Mouse (Mus musculus) liver, embryonic 16.5 days (tissue): ENCODE measurements around the gene Slc9a7. TPM values are rescaled to one million over a fixed set of nuclear protein-coding genes. Genes with fewer than 3 reads are reported as not detected.

ENCODE experiments used
- ATAC-seq: fragments of 200-750 bp; cut with Nextera tagmentation; 2 replicates; pipeline ENCODE4 v1.8.0; 2017; ENCODE audit warnings: low read depth, mild to moderate bottlenecking, moderate number of reproducible peaks, moderate library complexity
- H3K27ac ChIP-seq: fragments of 300-500 bp; sonication (generic); 2 replicates; pipeline ENCODE4 v1.5.1; 2014; ENCODE audit warnings: mild to moderate bottlenecking, low read length
- H3K27me3 ChIP-seq: fragments of 300-500 bp; sonication (generic); 2 replicates; pipeline ENCODE4 v1.6.1; 2014; ENCODE audit warnings: low read depth, low read length, mixed read lengths; ENCODE audit not compliant: control insufficient read depth, insufficient read depth
- H3K36me3 ChIP-seq: fragments of 300-500 bp; sonication (generic); 2 replicates; pipeline ENCODE4 v1.6.1; 2014; ENCODE audit warnings: mild to moderate bottlenecking; ENCODE audit not compliant: control insufficient read depth, insufficient read depth
- H3K4me1 ChIP-seq: fragments of 300-500 bp; sonication (generic); 2 replicates; pipeline ENCODE4 v1.6.1; 2014; ENCODE audit warnings: low read depth, low read length, mixed read lengths; ENCODE audit not compliant: control insufficient read depth
- H3K4me2 ChIP-seq: fragments of 300-500 bp; sonication (generic); 2 replicates; pipeline ENCODE4 v1.6.1; 2014; ENCODE audit warnings: low read depth, low read length, mixed read lengths
- H3K4me3 ChIP-seq: fragments of 300-500 bp; sonication (generic); 2 replicates; pipeline ENCODE4 v1.5.1; 2014; ENCODE audit warnings: low read depth, mild to moderate bottlenecking, low read length
- H3K9ac ChIP-seq: fragments of 300-500 bp; sonication (generic); 2 replicates; pipeline ENCODE4 v1.6.1; 2014; ENCODE audit warnings: low read depth, low read length
- H3K9me3 ChIP-seq: fragments of 300-500 bp; sonication (generic); replicated peaks from 2 replicates; pipeline ENCODE4 v1.6.1; 2016; ENCODE audit warnings: low read length; ENCODE audit not compliant: control insufficient read depth
- WGBS: fragments of 180-500 bp; shearing (Covaris S2); extraction: QIAGEN DNeasy Blood & Tissue Kit; methylation state at CpG from one replicate; pipeline ENCODE4 v1.1.7; 2014; ENCODE audit not compliant: insufficient replicate concordance; 5-methylcytosine and 5-hydroxymethylcytosine counted together
- polyA plus RNA-seq: library from polyadenylated mRNA; unstranded; fragments of >200 nt; fragmentation: Nextera tagmentation; extraction: Ambion mirVana; gene quantifications from 2 replicates; pipeline ENCODE4 v1.2.1, GENCODE M21; 2015

Slc9a7 gene
- polyA plus RNA-seq, 1 experiment from 2014 or later = 0.63 TPM

DNA sequence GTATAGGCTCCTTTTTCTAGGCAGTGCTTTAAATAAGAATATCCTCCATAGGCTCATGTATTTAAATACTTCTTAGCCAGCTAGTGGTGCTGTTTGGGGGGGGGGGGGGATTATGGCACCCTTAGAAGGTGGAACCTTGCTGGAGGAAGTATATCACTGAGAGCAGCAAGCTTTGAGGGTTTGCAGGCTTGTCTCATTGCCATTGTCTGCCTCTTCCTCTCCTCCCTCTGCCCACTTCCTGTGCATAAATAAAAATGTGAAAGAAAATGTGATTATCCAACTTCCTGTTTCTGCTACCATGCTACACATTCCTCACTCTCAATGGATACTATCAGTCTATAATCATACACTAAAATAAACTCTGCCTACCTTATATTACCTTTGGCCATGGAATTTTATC lies 123.2 kb downstream of the Slc9a7 start:
- no peaks in the 10 kb centered on the region for H3K27me3 ChIP-seq
- no peak overlapping the region for H3K4me3 ChIP-seq
- H3K4me2 ChIP-seq = no peak overlapping the region
- no peak overlapping the region for H3K27ac ChIP-seq
- no peaks in the 10 kb centered on the region for H3K9me3 ChIP-seq
- H3K9ac ChIP-seq = no peak overlapping the region
- H3K4me1 ChIP-seq = no peaks in the 10 kb centered on the region
- no peak for ATAC-seq
- H3K36me3 ChIP-seq = no peaks in the 10 kb centered on the region

DNA sequence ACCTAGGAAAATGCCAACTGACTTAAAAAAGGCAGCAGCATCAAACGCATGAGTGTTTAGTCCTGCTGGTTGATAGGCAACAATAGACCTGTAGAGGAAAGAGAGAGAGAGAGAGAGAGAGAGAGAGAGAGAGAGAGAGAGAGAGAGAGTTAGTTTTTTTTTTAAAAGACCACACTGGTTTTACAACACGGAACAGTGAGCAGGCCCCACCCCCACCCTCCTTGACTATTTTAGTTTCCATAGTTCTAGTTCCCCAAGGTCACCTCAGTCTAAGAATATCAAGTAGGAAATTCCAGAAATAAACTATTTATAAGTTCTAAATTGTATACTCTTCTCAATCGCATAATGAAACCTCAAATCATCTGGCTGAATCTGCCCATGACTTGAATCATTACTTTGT lies 126.6 kb downstream of the Slc9a7 start:
- no peak for ATAC-seq
- Histone ChIP-seq H3K4me2 (no peak overlapping the region), H3K9me3 (no peaks in the 10 kb centered on the region), H3K36me3 (no peaks in the 10 kb centered on the region), H3K4me1 (no peaks in the 10 kb centered on the region), H3K27me3 (no peaks in the 10 kb centered on the region), H3K4me3 (no peak overlapping the region), H3K27ac (no peak overlapping the region), H3K9ac (no peak overlapping the region)
- WGBS = 49% methylated on average over 3 of the region's 3 CpGs

- 16% methylated on average over 4 of the region's 4 CpGs for WGBS
- ATAC-seq = no peak
- Histone ChIP-seq H3K9ac (no peak overlapping the region), H3K27ac (no peak overlapping the region), H3K4me2 (no peak overlapping the region), H3K4me3 (no peak overlapping the region), H3K4me1 (no peaks in the 10 kb centered on the region), H3K27me3 (no peaks in the 10 kb centered on the region), H3K36me3 (no peaks in the 10 kb centered on the region), H3K9me3 (no peaks in the 10 kb centered on the region)
Observed at GRCm38 (mm10) chrX:20162322-20162711, 129.3 kb downstream of the Slc9a7 start.

DNA sequence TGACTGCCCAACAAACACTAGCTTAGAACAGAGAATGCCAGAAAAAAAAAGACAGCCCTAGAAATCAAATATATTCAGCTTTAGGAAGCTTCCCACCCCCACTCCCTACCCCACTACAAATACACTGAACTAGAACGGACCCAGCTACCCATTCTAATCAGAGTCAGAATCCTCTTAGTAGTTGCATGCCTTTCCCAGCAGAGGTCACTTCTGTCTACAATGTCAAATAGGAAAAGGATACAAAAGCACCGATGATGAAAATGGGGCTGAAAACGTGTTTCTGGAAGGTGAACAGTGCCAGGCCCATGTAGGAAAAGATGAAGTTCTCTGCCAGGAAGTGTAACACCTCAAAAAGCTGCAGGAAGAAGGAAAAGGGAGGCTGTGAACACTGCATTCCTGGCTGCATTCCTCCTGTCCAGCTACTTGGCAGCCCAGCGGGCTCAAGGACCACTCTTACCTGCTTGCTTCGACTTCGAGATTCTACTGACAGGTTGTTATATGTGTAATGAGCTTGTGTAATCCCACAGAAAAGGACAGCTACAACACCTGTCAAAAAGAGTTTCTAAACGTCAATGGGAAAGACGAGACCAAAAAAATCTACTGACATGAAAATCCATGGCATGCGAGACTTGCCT lies 129.8 kb downstream of the Slc9a7 start:
- no peak overlapping the region for H3K9ac ChIP-seq
- WGBS = 38% methylated on average over 9 of the region's 9 CpGs
- H3K4me2 ChIP-seq = no peak overlapping the region
- no peaks in the 10 kb centered on the region for H3K4me1 ChIP-seq
- no peaks in the 10 kb centered on the region for H3K9me3 ChIP-seq
- H3K36me3 ChIP-seq = no peaks in the 10 kb centered on the region
- ATAC-seq = no peak
- H3K4me3 ChIP-seq = no peak overlapping the region
- H3K27ac ChIP-seq = no peak overlapping the region
- H3K27me3 ChIP-seq = no peaks in the 10 kb centered on the region

- no peak for ATAC-seq
- Histone ChIP-seq H3K4me2 (no peak overlapping the region), H3K27ac (no peak overlapping the region), H3K4me1 (no peaks in the 10 kb centered on the region), H3K9me3 (no peaks in the 10 kb centered on the region), H3K4me3 (no peak overlapping the region), H3K27me3 (no peaks in the 10 kb centered on the region), H3K36me3 (no peaks in the 10 kb centered on the region), H3K9ac (no peak overlapping the region)
- WGBS = 61% methylated on average over 1 of the region's 1 CpGs
Observed at GRCm38 (mm10) chrX:20160301-20160700, 131.3 kb downstream of the Slc9a7 start.

GRCm38 (mm10) chrX:20157519-20157918 lies 134.1 kb downstream of the Slc9a7 start:
- H3K9me3 ChIP-seq = no peaks in the 10 kb centered on the region
- H3K36me3 ChIP-seq = no peaks in the 10 kb centered on the region
- no peak overlapping the region for H3K4me2 ChIP-seq
- H3K27ac ChIP-seq = no peak overlapping the region
- no peak overlapping the region for H3K4me3 ChIP-seq
- H3K4me1 ChIP-seq = no peaks in the 10 kb centered on the region
- no peaks in the 10 kb centered on the region for H3K27me3 ChIP-seq
- WGBS = 14% methylated on average over 2 of the region's 2 CpGs
- no peak overlapping the region for H3K9ac ChIP-seq
- ATAC-seq = no peak

- no peak for ATAC-seq
- H3K4me1 ChIP-seq = no peaks in the 10 kb centered on the region
- no peaks in the 10 kb centered on the region for H3K27me3 ChIP-seq
- H3K9ac ChIP-seq = no peak overlapping the region
- H3K9me3 ChIP-seq = no peaks in the 10 kb centered on the region
- whole genome bisulfite sequencing = 52% methylated on average over 1 of the region's 1 CpGs
- H3K36me3 ChIP-seq = no peaks in the 10 kb centered on the region
- H3K4me2 ChIP-seq = no peak overlapping the region
- no peak overlapping the region for H3K27ac ChIP-seq
- H3K4me3 ChIP-seq = no peak overlapping the region
Observed at GRCm38 (mm10) chrX:20129466-20129865, 162.1 kb downstream of the Slc9a7 start.

GRCm38 (mm10) chrX:20128951-20129350 lies 162.7 kb downstream of the Slc9a7 start:
- no peak for ATAC-seq
- no peak overlapping the region for H3K4me3 ChIP-seq

DNA sequence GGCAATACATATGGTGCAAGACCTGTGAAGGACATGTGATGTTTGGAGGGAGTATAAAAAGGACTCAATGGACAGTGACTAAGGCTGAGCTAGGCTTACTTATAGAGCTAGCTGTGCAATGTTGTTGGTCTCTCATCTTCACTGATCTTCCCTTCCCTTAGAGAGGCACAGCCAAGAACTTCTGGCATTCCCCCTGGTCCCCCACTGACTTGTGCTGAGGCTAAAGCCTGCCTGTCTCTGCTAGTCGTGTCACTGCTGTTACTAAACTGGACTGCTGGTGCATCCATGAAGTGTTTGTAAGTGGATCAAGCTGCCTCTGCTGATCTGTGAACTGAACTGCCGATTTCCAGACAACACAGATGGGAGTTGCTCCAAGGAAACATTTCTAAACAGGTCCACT lies 166.1 kb downstream of the Slc9a7 start:
- no peak overlapping the region for H3K4me2 ChIP-seq
- no peak overlapping the region for H3K27ac ChIP-seq
- no peaks in the 10 kb centered on the region for H3K4me1 ChIP-seq
- H3K9ac ChIP-seq = no peak overlapping the region
- no peaks in the 10 kb centered on the region for H3K9me3 ChIP-seq
- WGBS = 56% methylated on average over 2 of the region's 2 CpGs
- no peaks in the 10 kb centered on the region for H3K36me3 ChIP-seq
- no peaks in the 10 kb centered on the region for H3K27me3 ChIP-seq
- ATAC-seq = no peak
- no peak overlapping the region for H3K4me3 ChIP-seq

More at GRCm38 (mm10) chrX:20128951-20129350, 162.7 kb downstream of the Slc9a7 start:
- Histone ChIP-seq H3K4me1 (no peaks in the 10 kb centered on the region), H3K36me3 (no peaks in the 10 kb centered on the region), H3K27me3 (no peaks in the 10 kb centered on the region), H3K9me3 (no peaks in the 10 kb centered on the region), H3K4me2 (no peak overlapping the region), H3K9ac (no peak overlapping the region), H3K27ac (no peak overlapping the region)
